Mouse (Mus musculus) lung, postnatal 0 days (tissue): Measurements from ENCODE around the gene Nrip2. TPM values are rescaled to one million over a fixed set of nuclear protein-coding genes. Genes with fewer than 3 reads are reported as not detected.

Experiments used
- ATAC-seq: fragments of 200-750 bp; cut with Nextera tagmentation; 2 replicates; pipeline ENCODE4 v1.8.0; 2017; ENCODE audit warnings: moderate library complexity
- DNase-seq: peaks from one replicate; pipeline ENCODE4 v3.0.0-alpha.2; 2016; ENCODE audit warnings: low spot score
- H3K27ac ChIP-seq: fragments of 300-500 bp; sonication (generic); 2 replicates; pipeline ENCODE4 v1.5.1; 2014; ENCODE audit warnings: antibody characterized with exemption, mild to moderate bottlenecking, low read length, mixed read lengths
- H3K27me3 ChIP-seq: fragments of 300-500 bp; sonication (generic); replicated peaks from 2 replicates; pipeline ENCODE4 v1.6.1; 2014; ENCODE audit warnings: low read length, mixed read lengths; ENCODE audit not compliant: insufficient read depth
- H3K36me3 ChIP-seq: fragments of 300-500 bp; sonication (generic); 2 replicates; pipeline ENCODE4 v1.6.1; 2014; ENCODE audit warnings: low read length, mixed read lengths; ENCODE audit not compliant: insufficient read depth
- H3K4me1 ChIP-seq: fragments of 300-500 bp; sonication (generic); 2 replicates; pipeline ENCODE4 v1.6.1; 2014; ENCODE audit warnings: antibody characterized with exemption, low read depth, low read length, mixed read lengths; ENCODE audit not compliant: insufficient read depth
- H3K4me2 ChIP-seq: fragments of 300-500 bp; sonication (generic); replicated peaks from 2 replicates; pipeline ENCODE4 v1.6.1; 2014; ENCODE audit warnings: low read depth, mild to moderate bottlenecking, low read length, moderate library complexity, mixed read lengths
- H3K4me3 ChIP-seq: fragments of 300-500 bp; sonication (generic); 2 replicates; pipeline ENCODE4 v1.5.1; 2014; ENCODE audit warnings: low read depth, low read length
- H3K9ac ChIP-seq: fragments of 300-500 bp; sonication (generic); replicated peaks from 2 replicates; pipeline ENCODE4 v1.6.1; 2014; ENCODE audit warnings: low read depth, mild to moderate bottlenecking
- H3K9me3 ChIP-seq: fragments of 300-500 bp; sonication (generic); 2 replicates; pipeline ENCODE4 v1.6.1; 2016; ENCODE audit warnings: low read length, mixed read lengths
- CTCF ChIP-seq: IDR thresholded peaks from 2 replicates; pipeline ENCODE4 v1.5.1; 2016; ENCODE audit warnings: antibody characterized with exemption, mild to moderate bottlenecking
- EP300 ChIP-seq: IDR thresholded peaks from 2 replicates; pipeline ENCODE4 v1.6.1; 2016; ENCODE audit warnings: antibody characterized with exemption, mild to moderate bottlenecking, control low read depth
- WGBS: fragments of 180-500 bp; shearing (Covaris S2); extraction: QIAGEN DNeasy Blood & Tissue Kit; methylation state at CpG from one replicate; pipeline ENCODE4 v1.1.7; 2014; 5-methylcytosine and 5-hydroxymethylcytosine counted together
- polyA plus RNA-seq: library from polyadenylated mRNA; unstranded; fragments of >200 nt; fragmentation: Nextera tagmentation; extraction: Ambion mirVana; gene quantifications from 2 replicates; pipeline ENCODE4 v1.2.1, GENCODE M21; 2015

Nrip2 gene
- polyA plus RNA-seq, 1 experiment from 2014 or later: 1.0 TPM

GRCm38 (mm10) chr6:128457186-128457585, 58.1 kb downstream of the Nrip2 start:
- TF ChIP-seq EP300 (no peak), CTCF (no peak)
- Histone ChIP-seq H3K27ac (no peak overlapping the region), H3K27me3 (no peaks in the 10 kb centered on the region), H3K4me3 (no peak overlapping the region), H3K9me3 (no peaks in the 10 kb centered on the region), H3K36me3 (no peaks in the 10 kb centered on the region), H3K4me2 (no peak overlapping the region), H3K9ac (no peak overlapping the region), H3K4me1 (no peaks in the 10 kb centered on the region)
- ATAC-seq (no peak), DNase-seq (no peak)
- 77% methylated on average over 5 of the region's 5 CpGs for WGBS

DNA sequence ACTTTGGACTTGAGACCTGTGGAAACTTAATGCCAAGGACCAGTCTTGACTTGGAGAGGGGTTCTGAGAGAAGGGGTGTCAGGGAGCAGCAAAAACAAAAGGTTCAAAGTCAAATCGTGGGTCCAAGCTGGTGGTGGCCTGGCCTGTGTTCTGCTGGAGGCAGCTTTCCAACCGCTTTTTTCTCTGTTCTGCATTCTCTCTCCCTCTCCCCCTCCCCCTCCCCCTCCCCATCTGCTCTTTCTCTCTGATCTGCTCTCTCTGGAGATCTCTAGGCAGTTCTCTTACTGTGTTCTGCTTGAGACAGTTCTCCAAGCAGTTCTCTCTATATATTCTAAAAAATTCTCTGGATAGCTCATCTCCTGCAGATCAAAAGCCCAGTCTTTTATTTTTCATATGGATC, 61.2 kb downstream of the Nrip2 start:
- H3K9me3 ChIP-seq: no peaks in the 10 kb centered on the region
- H3K4me1 ChIP-seq: no peaks in the 10 kb centered on the region
- H3K4me2 ChIP-seq: no peak overlapping the region
- no peak overlapping the region for H3K27ac ChIP-seq
- DNase-seq (no peak), ATAC-seq (no peak)
- no peaks in the 10 kb centered on the region for H3K36me3 ChIP-seq
- H3K27me3 ChIP-seq: no peaks in the 10 kb centered on the region
- no peak for TF ChIP-seq CTCF
- TF ChIP-seq EP300: no peak
- H3K9ac ChIP-seq: no peak overlapping the region
- 28% methylated on average over 2 of the region's 2 CpGs for WGBS
- no peak overlapping the region for H3K4me3 ChIP-seq

DNA sequence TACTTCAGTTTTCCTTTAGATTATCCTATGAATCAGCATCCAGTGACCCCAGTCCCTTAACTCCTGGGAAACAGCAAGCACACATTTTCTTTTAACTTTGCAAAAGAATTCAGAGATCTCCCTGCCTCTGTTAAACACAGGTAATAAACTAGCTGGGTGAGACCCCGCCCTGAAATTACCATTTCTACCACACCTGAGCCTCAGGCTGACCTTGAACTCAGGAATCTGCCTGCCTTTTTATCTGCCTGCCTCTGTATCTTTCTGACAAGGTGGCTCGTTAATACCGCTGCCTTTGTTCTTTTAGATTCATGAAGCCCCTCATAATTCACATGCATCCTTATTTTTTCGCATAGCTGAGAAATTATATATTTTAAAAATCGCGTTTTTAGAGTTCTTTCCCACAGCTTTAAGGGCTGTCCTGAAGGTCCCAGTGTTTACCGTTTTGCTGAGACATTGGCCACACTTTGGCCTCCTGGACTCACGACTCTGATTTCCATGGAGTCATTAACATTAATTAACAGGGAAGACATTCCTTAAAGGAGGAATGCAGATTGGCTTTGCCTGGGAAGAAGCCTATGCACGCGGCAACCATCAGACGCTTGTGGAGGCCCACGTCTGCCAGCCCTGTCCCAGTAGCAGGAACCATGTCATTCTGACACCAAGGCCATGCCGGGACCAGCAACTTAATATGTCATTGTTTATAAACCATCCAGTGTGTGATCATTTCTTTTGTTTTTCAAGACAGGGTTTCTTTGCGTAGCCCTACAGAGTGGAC, 61.8 kb downstream of the Nrip2 start:
- no peak for ATAC-seq
- H3K9me3 ChIP-seq: no peaks in the 10 kb centered on the region
- WGBS: 74% methylated on average over 14 of the region's 14 CpGs

GRCm38 (mm10) chr6:128461606-128462005, 62.5 kb downstream of the Nrip2 start:
- no peaks in the 10 kb centered on the region for H3K27me3 ChIP-seq
- no peak for TF ChIP-seq EP300
- no peak for TF ChIP-seq CTCF
- no peak for ATAC-seq

More for the DNA sequence above, 61.8 kb downstream of the Nrip2 start:
- Histone ChIP-seq H3K27ac (no peak overlapping the region), H3K4me3 (no peak overlapping the region), H3K9ac (no peak overlapping the region), H3K4me2 (no peak overlapping the region), H3K36me3 (no peaks in the 10 kb centered on the region), H3K27me3 (no peaks in the 10 kb centered on the region), H3K4me1 (no peaks in the 10 kb centered on the region)
- no peak for DNase-seq
- TF ChIP-seq EP300 (no peak), CTCF (no peak)

GRCm38 (mm10) chr6:128464996-128465395, 65.9 kb downstream of the Nrip2 start:
- Histone ChIP-seq H3K4me2 (no peak overlapping the region), H3K27me3 (no peaks in the 10 kb centered on the region), H3K9me3 (no peaks in the 10 kb centered on the region), H3K9ac (no peak overlapping the region), H3K36me3 (no peaks in the 10 kb centered on the region), H3K4me3 (no peak overlapping the region), H3K27ac (no peak overlapping the region), H3K4me1 (no peaks in the 10 kb centered on the region)
- ATAC-seq (no peak), DNase-seq (no peak)
- TF ChIP-seq CTCF (no peak), EP300 (no peak)
- WGBS: 84% methylated on average over 4 of the region's 4 CpGs

More at GRCm38 (mm10) chr6:128461606-128462005, 62.5 kb downstream of the Nrip2 start:
- no peaks in the 10 kb centered on the region for H3K4me1 ChIP-seq
- no peaks in the 10 kb centered on the region for H3K9me3 ChIP-seq
- no peak for DNase-seq
- H3K4me2 ChIP-seq: no peak overlapping the region
- no peak overlapping the region for H3K27ac ChIP-seq
- H3K36me3 ChIP-seq: no peaks in the 10 kb centered on the region
- H3K9ac ChIP-seq: no peak overlapping the region
- H3K4me3 ChIP-seq: no peak overlapping the region

Other genes with a start within 250 kb of the Nrip2 start
- gene Tead4, start 98.5 kb upstream of the Nrip2 start, polyA plus RNA-seq: 9.6 and 10.3 TPM in 2 replicates
- gene Tulp3, start 43.4 kb upstream of the Nrip2 start, polyA plus RNA-seq: 9.5 and 10.9 TPM in 2 replicates
- gene Rhno1, start 36.4 kb upstream of the Nrip2 start, polyA plus RNA-seq: 41.8 and 43.8 TPM in 2 replicates
- 1.3 and 2.0 TPM in 2 replicates for gene Foxm1, start 36.3 kb upstream of the Nrip2 start, polyA plus RNA-seq
- 0.13 and 0.17 TPM in 2 replicates for gene Tex52, start 23.8 kb upstream of the Nrip2 start, polyA plus RNA-seq
- not detected in 2 replicates for gene Gm44596, start 23.8 kb upstream of the Nrip2 start, polyA plus RNA-seq
- gene Itfg2, start 25.6 kb downstream of the Nrip2 start, polyA plus RNA-seq: 16.4 and 19.8 TPM in 2 replicates
- 156 and 165 TPM in 2 replicates for gene Fkbp4, start 39.4 kb downstream of the Nrip2 start, polyA plus RNA-seq
- 0.14 and 0.35 TPM in 2 replicates for gene Pzp, start 127.4 kb downstream of the Nrip2 start, polyA plus RNA-seq
- 10.1 and 10.8 TPM in 2 replicates for gene A2ml1, start 182.3 kb downstream of the Nrip2 start, polyA plus RNA-seq
- not detected in 2 replicates for gene Klrb1a, start 224.2 kb downstream of the Nrip2 start, polyA plus RNA-seq